Mouse (Mus musculus) kidney, embryonic 15.5 days (tissue): ENCODE data around the gene Unc5cl. TPM values are rescaled to one million over a fixed set of nuclear protein-coding genes. Genes with fewer than 3 reads are reported as not detected.

Source experiments
- ATAC-seq: fragments of 200-750 bp; cut with Nextera tagmentation; replicated peaks from 2 replicates; pipeline ENCODE4 v1.8.0; 2017; ENCODE audit warnings: moderate TSS enrichment; ENCODE audit not compliant: low FRiP score
- H3K27ac ChIP-seq: fragments of 300-500 bp; sonication (generic); 2 replicates; pipeline ENCODE4 v1.5.1; 2015; ENCODE audit warnings: mild to moderate bottlenecking, inconsistent platforms
- H3K27me3 ChIP-seq: fragments of 300-500 bp; sonication (generic); 2 replicates; pipeline ENCODE4 v1.6.1; 2015; ENCODE audit warnings: inconsistent platforms
- H3K36me3 ChIP-seq: fragments of 300-500 bp; sonication (generic); 2 replicates; pipeline ENCODE4 v1.6.1; 2015; ENCODE audit warnings: inconsistent platforms
- H3K4me1 ChIP-seq: fragments of 300-500 bp; sonication (generic); 2 replicates; pipeline ENCODE4 v1.6.1; 2015; ENCODE audit warnings: inconsistent platforms
- H3K4me2 ChIP-seq: fragments of 300-500 bp; sonication (generic); 2 replicates; pipeline ENCODE4 v1.6.1; 2015; ENCODE audit warnings: moderate library complexity, mild to moderate bottlenecking, inconsistent platforms
- H3K4me3 ChIP-seq: fragments of 300-500 bp; sonication (generic); replicated peaks from 2 replicates; pipeline ENCODE4 v1.5.1; 2015; ENCODE audit warnings: mild to moderate bottlenecking, inconsistent platforms
- H3K9ac ChIP-seq: fragments of 300-500 bp; sonication (generic); 2 replicates; pipeline ENCODE4 v1.6.1; 2015; ENCODE audit warnings: mild to moderate bottlenecking, inconsistent platforms
- H3K9me3 ChIP-seq: fragments of 300-500 bp; sonication (generic); replicated peaks from 2 replicates; pipeline ENCODE4 v1.6.1; 2016; ENCODE audit warnings: inconsistent platforms
- WGBS: fragments of 180-500 bp; shearing (Covaris S2); methylation state at CpG from one replicate; pipeline ENCODE4 v1.1.7; 2015; ENCODE audit warnings: mixed read lengths; 5-methylcytosine and 5-hydroxymethylcytosine counted together
- polyA plus RNA-seq: library from polyadenylated mRNA; unstranded; fragments of >200 nt; fragmentation: Nextera tagmentation; extraction: Ambion mirVana; gene quantifications from 2 replicates; pipeline ENCODE4 v1.2.1, GENCODE M21; 2015

Unc5cl gene
- polyA plus RNA-seq = 5.6 and 5.7 TPM in 2 replicates

DNA sequence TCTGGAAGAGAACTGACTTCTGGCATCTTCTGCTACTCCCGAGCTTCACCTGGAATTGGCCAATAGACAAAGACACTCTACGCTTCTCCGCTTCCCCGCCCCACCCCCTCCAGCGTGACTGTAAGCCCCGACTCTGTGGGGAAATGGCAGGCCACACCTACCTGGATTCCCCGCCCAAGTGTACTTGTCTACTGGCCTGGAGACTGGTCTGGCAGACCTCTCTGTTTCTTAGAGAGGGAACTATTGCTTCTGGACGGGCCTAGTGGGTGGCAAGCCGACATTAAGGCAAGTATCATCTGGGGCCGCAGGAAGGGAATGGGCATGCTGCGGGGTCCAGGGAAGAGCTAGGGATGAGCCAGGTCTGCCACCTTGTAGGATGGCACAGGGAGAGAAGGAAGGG is at the start of gene Unc5cl:
Gene Unc5cl, plus strand, starts transcription at position 214 of the 400 bp plus-strand sequence.
- peaks cover 23% of the 10 kb centered on the region for H3K4me1 ChIP-seq
- H3K9ac ChIP-seq = no peak within 1 kb of the TSS
- 59% methylated on average over 11 of the region's 11 CpGs for WGBS
- H3K4me3 ChIP-seq = peak within 1 kb of the TSS; percentile 14; the same call in 1 of the 2 replicates
- peak within 1 kb of the TSS; percentile 20; the same call in 1 of the 2 replicates for H3K4me2 ChIP-seq
- no peak; the same call in 1 of the 2 replicates for ATAC-seq
- no peaks in the 10 kb centered on the region for H3K36me3 ChIP-seq
- no peaks in the 10 kb centered on the region for H3K9me3 ChIP-seq
- H3K27ac ChIP-seq = peak within 1 kb of the TSS; percentile 64
- H3K27me3 ChIP-seq = no peaks in the 10 kb centered on the region

DNA sequence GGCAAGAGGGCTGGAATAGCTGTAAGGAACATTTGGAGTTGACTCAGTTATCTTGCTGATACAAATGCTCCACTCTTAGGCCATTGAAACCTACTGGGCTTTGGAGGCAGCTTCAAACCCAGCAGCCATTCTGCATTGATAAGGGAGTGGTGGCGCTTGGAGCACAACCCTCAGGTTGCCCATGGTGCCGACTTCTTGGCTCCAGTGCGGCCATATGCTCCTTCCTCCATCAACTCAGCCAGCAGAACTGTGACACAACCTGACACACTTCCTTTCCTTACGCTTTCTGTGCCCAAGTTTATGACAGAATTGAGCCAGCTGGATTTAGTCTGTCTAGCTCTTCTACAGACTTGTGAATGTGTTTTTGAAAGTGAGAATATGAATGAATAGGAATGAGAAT is 47.5 kb upstream of the Unc5cl start:
- WGBS = 79% methylated on average over 4 of the region's 4 CpGs
- no peak overlapping the region for H3K27ac ChIP-seq
- no peaks in the 10 kb centered on the region for H3K9me3 ChIP-seq
- H3K9ac ChIP-seq = no peak overlapping the region
- peak overlapping the region; percentile 76; the same call in 1 of the 2 replicates for H3K4me2 ChIP-seq
- no peak overlapping the region for H3K4me3 ChIP-seq
- peaks cover 10% of the 10 kb centered on the region for H3K36me3 ChIP-seq
- H3K27me3 ChIP-seq = no peaks in the 10 kb centered on the region
- no peak for ATAC-seq
- peaks cover 28% of the 10 kb centered on the region for H3K4me1 ChIP-seq

DNA sequence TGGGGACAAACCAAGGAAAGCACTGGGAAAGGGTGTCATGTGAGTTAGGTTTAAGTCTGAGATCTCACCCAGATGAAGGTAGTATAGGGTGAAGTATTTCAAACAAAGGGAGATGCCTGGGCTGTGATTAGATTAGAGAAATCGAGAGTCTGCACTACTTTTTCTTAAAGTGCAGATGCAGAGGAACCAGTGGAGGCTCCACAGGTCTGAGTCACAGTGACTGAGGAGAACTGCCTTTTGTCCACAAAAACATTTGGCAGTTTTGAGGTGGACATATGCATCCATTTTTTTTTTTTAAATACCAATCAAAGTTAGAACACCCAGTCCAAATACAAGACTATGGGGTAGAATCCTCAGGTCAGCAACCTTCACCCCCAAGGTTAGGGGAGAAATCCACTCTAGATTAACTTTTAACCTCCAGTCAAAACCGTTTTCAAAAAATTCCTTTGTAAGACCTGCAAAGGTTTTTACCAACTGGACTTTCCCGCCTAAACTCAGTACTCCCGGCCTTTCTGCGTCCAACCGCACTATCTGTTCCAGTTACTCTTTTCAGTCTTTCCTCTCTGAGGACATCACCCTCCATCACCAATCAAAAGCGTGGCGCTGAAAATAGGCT is 46.7 kb upstream of the Unc5cl start:
- 11% methylated on average over 8 of the region's 8 CpGs for WGBS
- peaks cover 14% of the 10 kb centered on the region for H3K36me3 ChIP-seq
- H3K4me3 ChIP-seq = peak overlapping the region; percentile 72
- no peak for ATAC-seq
- H3K27me3 ChIP-seq = no peaks in the 10 kb centered on the region
- H3K9ac ChIP-seq = peak overlapping the region; percentile 83
- H3K27ac ChIP-seq = peak overlapping the region; percentile 100
- peak overlapping the region; percentile 76 for H3K4me2 ChIP-seq
- H3K4me1 ChIP-seq = peaks cover 28% of the 10 kb centered on the region
- H3K9me3 ChIP-seq = no peaks in the 10 kb centered on the region

DNA sequence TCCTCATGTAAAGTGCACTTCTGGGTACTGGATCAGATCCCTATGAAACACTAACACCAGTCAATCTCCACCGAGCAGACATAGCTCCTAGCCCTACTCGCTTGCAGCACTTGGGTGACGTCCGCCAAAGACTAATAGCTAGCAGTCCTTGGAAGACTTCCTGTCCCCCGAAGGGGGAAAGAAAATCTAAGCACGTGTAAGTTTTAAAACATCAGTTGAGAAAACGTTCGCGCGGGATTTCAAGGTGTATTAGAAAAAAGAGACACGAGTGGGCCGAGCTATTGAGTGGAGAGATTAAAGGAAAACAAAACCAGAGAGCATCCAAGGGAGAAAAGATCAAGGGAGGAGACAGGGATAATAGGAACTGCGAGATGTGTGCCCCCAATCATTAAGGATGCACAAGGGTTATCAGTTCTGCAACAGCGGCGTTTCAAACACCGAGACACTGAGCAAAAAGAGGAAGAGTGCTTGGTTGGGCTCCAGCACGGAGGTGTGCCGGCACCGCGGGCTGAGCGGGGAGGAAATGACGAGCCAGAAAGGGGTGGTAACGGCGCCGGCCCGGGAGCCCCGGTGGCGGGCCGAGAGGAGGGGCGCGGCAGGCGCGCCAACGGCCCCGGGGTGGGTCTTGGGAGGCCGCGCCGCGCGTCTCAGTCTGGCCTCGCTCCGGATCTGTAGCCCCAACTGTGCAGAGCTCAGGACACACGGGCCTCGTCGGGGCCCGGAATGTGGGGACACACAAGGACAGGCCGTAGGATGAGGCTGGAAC is 46.0 kb upstream of the Unc5cl start:
- under 1% methylated on average over 44 of the region's 47 CpGs for WGBS
- Histone ChIP-seq H3K9me3 (no peaks in the 10 kb centered on the region), H3K4me3 (peak overlapping the region; percentile 72), H3K4me1 (peaks cover 28% of the 10 kb centered on the region), H3K4me2 (peak overlapping the region; percentile 76), H3K27me3 (no peaks in the 10 kb centered on the region), H3K36me3 (peaks cover 13% of the 10 kb centered on the region), H3K9ac (peak overlapping the region; percentile 83), H3K27ac (peak overlapping the region; percentile 100)
- ATAC-seq = peak; percentile 44

DNA sequence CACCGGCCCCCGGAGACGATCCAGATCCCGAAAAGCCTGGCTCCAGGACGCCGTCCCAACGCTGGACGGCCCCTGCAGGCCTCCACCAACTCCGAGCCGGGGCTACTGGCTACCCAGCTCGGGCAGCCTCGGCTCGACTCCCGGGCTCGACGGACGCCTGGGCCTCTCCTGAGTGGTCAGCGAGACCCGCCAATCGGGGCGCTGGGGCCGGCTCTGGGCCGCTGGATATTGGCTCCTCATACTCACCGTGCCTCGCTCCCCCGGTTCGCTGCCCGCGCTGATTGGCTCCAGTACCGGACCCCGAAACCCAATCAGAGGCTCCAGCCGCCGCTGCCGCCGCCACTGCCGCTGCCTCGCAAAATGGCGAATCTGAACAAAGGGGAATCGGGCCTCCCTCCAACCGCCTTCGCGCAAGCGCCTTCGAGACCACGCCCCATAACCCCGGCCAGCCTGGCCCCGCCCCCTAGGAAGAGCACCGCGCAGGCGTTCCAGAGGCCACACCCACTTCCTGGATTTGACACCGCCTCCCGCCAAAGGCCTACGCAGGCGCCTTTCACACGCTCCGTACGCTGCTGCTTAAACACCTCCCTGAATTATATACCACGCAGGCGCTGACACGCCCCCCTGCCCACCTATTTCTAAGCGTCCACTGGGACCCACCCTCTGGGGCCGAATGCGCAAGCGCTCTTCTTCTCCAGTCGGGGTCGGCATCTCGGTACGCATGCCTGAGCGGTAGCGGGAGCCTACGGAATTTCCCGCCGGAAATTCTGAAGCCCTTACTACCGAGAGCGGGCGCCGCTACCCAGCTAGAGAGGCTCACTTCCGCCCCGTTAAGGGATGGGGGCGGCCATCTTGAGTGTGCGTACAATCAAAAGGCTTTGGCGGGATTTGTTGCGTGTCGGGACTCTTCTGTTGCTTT is 45.1 kb upstream of the Unc5cl start, which contains the start of the genes Nfya and Oard1:
Gene Nfya, minus strand, starts transcription at position 527 of the 919 bp plus-strand sequence.
Gene Oard1, plus strand, starts transcription at position 635 of the 919 bp plus-strand sequence.
- Histone ChIP-seq H3K4me3 (peak within 1 kb of the TSS; percentile 72), H3K4me1 (peaks cover 28% of the 10 kb centered on the region), H3K4me2 (peak within 1 kb of the TSS; percentile 77), H3K27me3 (no peaks in the 10 kb centered on the region), H3K27ac (peak within 1 kb of the TSS; percentile 100), H3K9me3 (no peaks in the 10 kb centered on the region), H3K36me3 (peaks cover 17% of the 10 kb centered on the region), H3K9ac (peak within 1 kb of the TSS; percentile 86)
- peak; percentile 97 for ATAC-seq
- WGBS = under 1% methylated on average over 84 of the region's 84 CpGs

DNA sequence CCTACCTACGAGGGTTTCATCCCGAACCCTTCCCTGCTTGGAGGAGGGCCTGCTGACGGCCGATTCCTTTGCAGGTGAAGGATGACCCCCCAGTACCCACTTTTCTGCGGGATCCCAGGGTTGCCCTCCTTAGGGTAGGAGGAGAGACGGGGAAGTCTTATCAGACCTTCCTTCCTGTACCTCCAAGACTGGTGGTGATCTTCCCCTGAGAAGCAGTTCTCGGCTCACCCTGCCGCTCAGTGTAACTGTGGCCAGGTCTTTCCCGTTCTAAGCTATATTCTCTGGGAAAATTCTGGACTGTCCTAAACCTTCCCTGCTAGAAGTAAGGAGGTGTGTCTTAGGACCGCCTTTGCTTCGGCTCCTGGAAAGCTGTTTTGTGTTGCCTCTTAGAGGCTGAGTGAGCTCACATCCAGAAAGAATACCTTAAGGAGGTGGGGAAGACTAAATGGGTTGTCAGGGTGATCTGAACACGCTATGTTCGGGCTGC is 44.4 kb upstream of the Unc5cl start:
- H3K4me2 ChIP-seq = peak overlapping the region; percentile 77
- WGBS = under 1% methylated on average over 13 of the region's 13 CpGs
- peaks cover 28% of the 10 kb centered on the region for H3K4me1 ChIP-seq
- H3K27me3 ChIP-seq = no peaks in the 10 kb centered on the region
- ATAC-seq = peak; percentile 20
- peak overlapping the region; percentile 72 for H3K4me3 ChIP-seq
- H3K9me3 ChIP-seq = no peaks in the 10 kb centered on the region
- peak overlapping the region; percentile 100 for H3K27ac ChIP-seq
- peak overlapping the region; percentile 86 for H3K9ac ChIP-seq
- peaks cover 24% of the 10 kb centered on the region for H3K36me3 ChIP-seq

DNA sequence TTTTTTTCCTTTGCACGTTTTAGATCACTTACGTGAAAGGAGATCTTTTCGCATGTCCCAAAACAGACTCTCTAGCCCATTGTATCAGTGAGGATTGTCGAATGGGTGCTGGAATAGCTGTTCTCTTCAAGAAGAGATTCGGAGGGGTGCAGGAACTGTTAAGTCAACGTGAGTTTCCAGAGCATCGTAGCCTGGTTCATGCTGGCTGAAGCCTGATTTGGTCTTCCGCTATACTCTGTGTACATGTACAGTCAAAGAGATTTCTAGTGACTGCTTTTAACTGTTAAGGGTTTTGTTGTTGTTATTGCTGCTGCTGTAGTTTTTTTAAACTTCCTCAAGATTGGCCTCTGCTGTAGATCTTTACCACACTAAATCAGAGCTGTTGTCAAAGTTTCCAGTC is 43.5 kb upstream of the Unc5cl start:
- 38% methylated on average over 8 of the region's 8 CpGs for WGBS
- Histone ChIP-seq H3K4me3 (peak overlapping the region; percentile 72), H3K27me3 (no peaks in the 10 kb centered on the region), H3K9me3 (no peaks in the 10 kb centered on the region), H3K4me2 (peak overlapping the region; percentile 77), H3K4me1 (peaks cover 28% of the 10 kb centered on the region), H3K36me3 (peaks cover 33% of the 10 kb centered on the region), H3K9ac (peak overlapping the region; percentile 86), H3K27ac (peak overlapping the region; percentile 100)
- ATAC-seq = no peak

DNA sequence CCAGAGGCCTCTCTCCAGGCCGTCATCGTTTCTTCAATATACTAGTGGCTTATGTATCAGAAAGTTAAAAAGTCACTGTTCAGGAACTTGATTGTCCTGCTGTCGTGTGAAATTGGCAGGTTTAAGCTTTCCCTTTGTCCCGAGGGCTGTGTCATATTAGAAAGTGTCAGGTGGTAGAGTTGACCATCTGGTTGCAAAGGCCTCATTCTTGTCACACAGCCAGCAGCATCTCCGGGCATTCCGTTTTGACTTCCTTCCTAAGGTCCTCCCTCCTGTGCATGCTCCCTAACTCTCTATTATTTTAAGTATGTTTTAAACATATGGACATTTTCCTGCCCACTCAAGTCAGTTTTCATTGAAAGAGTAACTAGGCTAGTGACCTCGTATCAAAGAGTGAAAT is 38.7 kb upstream of the Unc5cl start:
- H3K36me3 ChIP-seq = peaks cover 54% of the 10 kb centered on the region
- H3K4me1 ChIP-seq = peaks cover 36% of the 10 kb centered on the region
- H3K27me3 ChIP-seq = no peaks in the 10 kb centered on the region
- ATAC-seq = no peak
- WGBS = 74% methylated on average over 7 of the region's 7 CpGs
- H3K4me2 ChIP-seq = no peak overlapping the region
- H3K4me3 ChIP-seq = no peak overlapping the region
- H3K9me3 ChIP-seq = no peaks in the 10 kb centered on the region
- H3K9ac ChIP-seq = no peak overlapping the region
- H3K27ac ChIP-seq = 0 out of 2 replicates have a peak overlapping the region, but pooled peaks have one; percentile 33

DNA sequence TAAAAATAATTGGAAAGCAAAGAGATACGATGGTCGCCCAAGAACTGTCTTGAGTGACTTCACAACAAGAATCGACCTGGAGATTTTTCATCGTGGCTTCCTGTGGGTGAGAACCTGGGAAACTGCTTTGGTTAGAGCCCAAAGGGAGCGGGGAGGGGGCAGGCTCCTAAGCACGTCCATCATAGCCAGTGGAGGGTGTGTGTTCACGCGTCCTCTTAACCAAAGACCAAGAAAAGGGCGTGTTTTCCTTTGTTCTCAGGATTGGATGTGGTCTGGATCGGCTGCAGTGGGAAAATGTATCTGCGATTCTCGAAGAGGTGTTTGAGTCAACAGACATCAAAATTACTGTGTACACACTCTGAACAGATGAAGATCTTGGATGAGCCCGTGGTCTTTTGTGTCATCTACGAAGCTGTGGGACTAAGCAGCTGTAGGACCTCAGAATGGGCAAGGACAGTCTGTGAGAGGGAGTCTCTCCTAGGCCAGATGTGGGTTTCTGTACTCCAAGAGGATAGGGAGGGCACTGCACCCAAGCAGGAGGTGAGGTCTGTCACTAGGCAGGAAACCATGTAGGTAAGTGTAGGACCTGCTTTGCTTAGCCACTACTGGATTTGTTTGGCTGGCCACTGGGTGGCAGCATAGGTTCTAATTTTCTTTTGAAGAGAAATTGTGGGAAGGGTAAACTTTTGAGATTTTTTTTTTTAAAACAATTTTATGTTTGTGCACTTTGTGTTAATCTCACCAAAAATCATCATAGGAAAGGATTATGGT is 38.1 kb upstream of the Unc5cl start:
- H3K9ac ChIP-seq = no peak overlapping the region
- no peaks in the 10 kb centered on the region for H3K27me3 ChIP-seq
- ATAC-seq = peak; percentile 79
- peak overlapping the region; percentile 60; the same call in 1 of the 2 replicates for H3K27ac ChIP-seq
- peaks cover 54% of the 10 kb centered on the region for H3K36me3 ChIP-seq
- WGBS = 83% methylated on average over 14 of the region's 14 CpGs
- no peaks in the 10 kb centered on the region for H3K9me3 ChIP-seq
- no peak overlapping the region for H3K4me2 ChIP-seq
- H3K4me1 ChIP-seq = peaks cover 30% of the 10 kb centered on the region
- H3K4me3 ChIP-seq = no peak overlapping the region

DNA sequence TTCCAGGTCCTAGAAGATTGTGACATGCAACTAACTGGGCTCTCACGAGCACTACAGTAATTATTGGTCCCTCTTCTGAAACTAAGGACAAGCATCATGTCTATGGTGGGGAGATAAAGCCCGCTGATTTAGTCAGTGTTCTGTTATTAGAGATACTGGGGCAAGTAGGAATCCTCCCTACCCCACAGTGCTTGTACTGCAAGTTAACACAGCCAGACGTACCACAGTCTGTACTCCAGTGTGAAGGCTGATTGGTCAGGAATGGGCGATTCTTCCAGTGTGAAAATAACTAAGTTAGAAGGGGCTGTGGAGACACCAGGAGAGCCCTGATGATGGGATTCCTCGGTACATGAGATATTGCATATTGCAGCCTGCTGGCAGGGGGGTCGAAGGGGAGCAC is 37.2 kb upstream of the Unc5cl start:
- Histone ChIP-seq H3K4me2 (no peak overlapping the region), H3K9ac (no peak overlapping the region), H3K4me1 (peaks cover 24% of the 10 kb centered on the region), H3K36me3 (peaks cover 47% of the 10 kb centered on the region), H3K27ac (peak overlapping the region; percentile 71), H3K9me3 (no peaks in the 10 kb centered on the region), H3K27me3 (no peaks in the 10 kb centered on the region), H3K4me3 (no peak overlapping the region)
- no peak for ATAC-seq
- WGBS = 83% methylated on average over 6 of the region's 6 CpGs

DNA sequence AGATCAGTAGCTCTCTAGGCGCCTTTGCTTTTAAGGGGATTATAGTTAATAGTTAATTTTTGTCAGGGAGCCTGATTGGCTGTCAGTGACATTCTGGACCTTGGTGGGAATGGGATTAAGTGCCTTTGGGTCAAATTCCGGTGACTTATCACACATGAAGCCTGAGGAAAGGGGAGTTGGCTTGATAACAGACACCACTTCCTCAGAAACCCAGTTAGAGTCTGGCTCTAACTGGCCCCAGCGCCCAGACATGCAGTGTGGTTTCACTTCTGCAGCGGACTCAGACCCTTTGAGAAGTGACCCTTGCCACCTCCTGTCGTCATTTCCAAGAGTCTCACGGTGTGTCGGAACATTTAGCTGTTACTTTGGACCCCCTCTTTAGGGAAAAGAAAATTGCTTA is 36.5 kb upstream of the Unc5cl start:
- peaks cover 43% of the 10 kb centered on the region for H3K36me3 ChIP-seq
- peak; percentile 37; the same call in 1 of the 2 replicates for ATAC-seq
- 33% methylated on average over 7 of the region's 7 CpGs for WGBS
- H3K9ac ChIP-seq = no peak overlapping the region
- H3K4me3 ChIP-seq = no peak overlapping the region
- peak overlapping the region; percentile 19; the same call in 1 of the 2 replicates for H3K4me2 ChIP-seq
- no peaks in the 10 kb centered on the region for H3K27me3 ChIP-seq
- no peaks in the 10 kb centered on the region for H3K9me3 ChIP-seq
- H3K27ac ChIP-seq = peak overlapping the region; percentile 71
- peaks cover 27% of the 10 kb centered on the region for H3K4me1 ChIP-seq
